In genomic region chr10:93365318-93365717, GRCm38 (mm10) we compare ENCODE assay signal across 17 mouse cellular contexts. TPM values are rescaled to one million over a fixed set of nuclear protein-coding genes. Genes with fewer than 3 reads are reported as not detected.
DNase-seq lines count a peak whose midpoint lies in the region; ATAC-seq and TF ChIP-seq lines count a peak whose summit lies in the region.
"Had no signal": no experiment of that assay in that cellular context is flagged by ENCODE, and none has a peak within 500 bp of the region (broad histone marks: within the 10 kb centered on the region; RNA-seq: fewer than 3 reads in every experiment).

No protein-coding gene starts in this region.

- H3K9me3 ChIP-seq in midbrain, embryonic 14.5 days (ENCODE audit: control insufficient read depth, low read length), result no peaks in the 10 kb centered on the region
- no peaks in the 10 kb centered on the region for H3K9me3 ChIP-seq in midbrain, embryonic 10.5 days (replicated peaks)
- H3K9me3 ChIP-seq in ES-Bruce4 (replicated peaks; ENCODE audit: control insufficient read depth, insufficient read depth, low read length, poor library complexity, severe bottlenecking), result no peaks in the 10 kb centered on the region
- H3K9me3 ChIP-seq: forebrain, embryonic 15.5 days; limb, embryonic 15.5 days; stomach, embryonic 15.5 days had no signal

- no peak for TF ChIP-seq POLR2A in ES-Bruce4 (IDR thresholded peaks at IDR 0.05; ENCODE audit: insufficient read depth, low read length)

- H3K4me2 ChIP-seq in midbrain, embryonic 14.5 days (ENCODE audit: low read length), result no peak overlapping the region
- H3K4me2 ChIP-seq: forebrain, embryonic 15.5 days; limb, embryonic 15.5 days; stomach, embryonic 15.5 days had no signal

- no peaks in the 10 kb centered on the region for H3K36me3 ChIP-seq in midbrain, embryonic 14.5 days (ENCODE audit: control insufficient read depth, insufficient read depth, low read length)
- no peaks in the 10 kb centered on the region for H3K36me3 ChIP-seq in midbrain, embryonic 10.5 days
- no peaks in the 10 kb centered on the region for H3K36me3 ChIP-seq in ES-Bruce4 (ENCODE audit: control insufficient read depth, insufficient read depth, low read length, poor library complexity, severe bottlenecking)
- H3K36me3 ChIP-seq: forebrain, embryonic 15.5 days; limb, embryonic 15.5 days; stomach, embryonic 15.5 days had no signal

- WGBS in midbrain, embryonic 14.5 days, result 63% methylated on average over 6 of the region's 6 CpGs
- WGBS in midbrain, embryonic 10.5 days, result 76% methylated on average over 6 of the region's 6 CpGs

- no peaks in the 10 kb centered on the region for H3K4me1 ChIP-seq in midbrain, embryonic 14.5 days (ENCODE audit: control insufficient read depth, insufficient read depth, low read length)
- H3K4me1 ChIP-seq in midbrain, embryonic 10.5 days, result peaks cover 11% of the 10 kb centered on the region
- peaks cover 9% of the 10 kb centered on the region for H3K4me1 ChIP-seq in ES-Bruce4 (ENCODE audit: control insufficient read depth, insufficient read depth, low read length)
- H3K4me1 ChIP-seq: limb, embryonic 15.5 days; stomach, embryonic 15.5 days had no signal

- peak; percentile 23 for DNase-seq in midbrain, embryonic 14.5 days
- no peak for DNase-seq in midbrain, embryonic 10.5 days (ENCODE audit: low spot score)
- no peak for DNase-seq in left cerebral cortex, adult 2 months (ENCODE audit: extremely low spot score in 1 of 2, low spot score in 2 of 2)
- DNase-seq in gastrocnemius, postnatal 36 days, result no peak
- DNase-seq: cerebellum, postnatal 10 days; heart, postnatal 10 days; kidney, adult 11 months; lung, postnatal 14 days; thymus, adult 2 months had no signal

- no peak overlapping the region for H3K4me3 ChIP-seq in midbrain, embryonic 14.5 days (replicated peaks; ENCODE audit: low read depth, low read length)
- no peak overlapping the region for H3K4me3 ChIP-seq in midbrain, embryonic 10.5 days
- H3K4me3 ChIP-seq in ES-Bruce4 (ENCODE audit: low read depth, low read length), result no peak overlapping the region
- no peak overlapping the region for H3K4me3 ChIP-seq in left cerebral cortex, adult 2 months
- H3K4me3 ChIP-seq: forebrain, embryonic 15.5 days; limb, embryonic 15.5 days; stomach, embryonic 15.5 days had no signal

- intact Hi-C loops in left cerebral cortex, adult 2 months (cut with DNase I), result no loop called here
- intact Hi-C loops in gastrocnemius, postnatal 36 days (cut with DNase I), result no loop called here

- ATAC-seq in midbrain, embryonic 14.5 days (ENCODE audit: low FRiP score, low TSS enrichment), result no peak
- peak; percentile 29 for ATAC-seq in activated CD4-positive, CD25-positive, alpha-beta regulatory T cell, adult 4 months
- ATAC-seq in megakaryocyte, adult 5-6 weeks (ENCODE audit: poor library complexity, severe bottlenecking), result peak; percentile 18; the same call in 1 of the 2 replicates
- ATAC-seq in frontal cortex, adult (ENCODE audit: low TSS enrichment), result no peak
- ATAC-seq: Patski had no signal

- no peak for TF ChIP-seq CTCF in ES-Bruce4 (IDR thresholded peaks at IDR 0.05; ENCODE audit: low read depth, low read length)
- no peak for TF ChIP-seq CTCF in left cerebral cortex, adult 2 months (IDR thresholded peaks at IDR 0.05)

- TF ChIP-seq EP300 in ES-Bruce4 (IDR thresholded peaks at IDR 0.05; ENCODE audit: insufficient read depth, low read depth, low read length), result 0 out of 2 replicates have a peak, but pooled peaks have one; percentile 18

- H3K27me3 ChIP-seq in midbrain, embryonic 14.5 days (ENCODE audit: control insufficient read depth, insufficient read depth, low read length), result no peaks in the 10 kb centered on the region
- H3K27me3 ChIP-seq in midbrain, embryonic 10.5 days (ENCODE audit: low read depth, poor library complexity, severe bottlenecking), result no peaks in the 10 kb centered on the region
- H3K27me3 ChIP-seq in ES-Bruce4 (ENCODE audit: control insufficient read depth, insufficient read depth, low read length, poor library complexity, severe bottlenecking), result no peaks in the 10 kb centered on the region
- H3K27me3 ChIP-seq: forebrain, embryonic 15.5 days; limb, embryonic 15.5 days; Patski; stomach, embryonic 15.5 days had no signal

- no peak overlapping the region for H3K9ac ChIP-seq in midbrain, embryonic 14.5 days (replicated peaks; ENCODE audit: low read length)
- H3K9ac ChIP-seq in ES-Bruce4 (ENCODE audit: low read depth, poor library complexity, severe bottlenecking), result no peak overlapping the region
- H3K9ac ChIP-seq: forebrain, embryonic 15.5 days; limb, embryonic 15.5 days; stomach, embryonic 15.5 days had no signal

- no peak overlapping the region for H3K27ac ChIP-seq in midbrain, embryonic 14.5 days (replicated peaks; ENCODE audit: low read depth, low read length)
- no peak overlapping the region for H3K27ac ChIP-seq in midbrain, embryonic 10.5 days (replicated peaks)
- peak overlapping the region; percentile 78; the same call in 1 of the 2 replicates for H3K27ac ChIP-seq in ES-Bruce4 (ENCODE audit: insufficient read depth, low read length)
- H3K27ac ChIP-seq in left cerebral cortex, adult 2 months, result no peak overlapping the region
- H3K27ac ChIP-seq: limb, embryonic 15.5 days; stomach, embryonic 15.5 days had no signal

RNA-seq across cellular contexts. Expression of gene Elk3, which starts 54.4 kb away (rescaled TPM):
- 4.4 and 8.8 TPM in 2 replicates for polyA plus RNA-seq in midbrain, embryonic 14.5 days (2014; fragmentation: Nextera tagmentation; extraction: Ambion mirVana)
- polyA plus RNA-seq in midbrain, embryonic 10.5 days (2016; fragmentation: Nextera tagmentation; extraction: Ambion mirVana), result 9.8 and 10.6 TPM in 2 replicates
- polyA plus RNA-seq in ES-Bruce4 (2011; ENCODE audit: insufficient read depth, insufficient read length, low read depth, missing spikeins), result 11.0 and 11.9 TPM in 2 replicates
- 10 to 100 TPM; 30.4 to 37.0 TPM for polyA plus RNA-seq in activated CD4-positive, CD25-positive, alpha-beta regulatory T cell, adult 4 months (2017; shearing (Covaris generic))
- total RNA-seq in megakaryocyte, adult 5-6 weeks (2015), result 27.1 and 29.4 TPM in 2 replicates
- total RNA-seq in megakaryocyte, adult 5-6 weeks (2017), result 19.8 and 22.6 TPM in 2 replicates
- 10 to 100 TPM in 1 of 2 experiments, 1 to 10 TPM in 1; 8.6 to 11.9 TPM for total RNA-seq in left cerebral cortex, adult 2 months (2021)
- total RNA-seq in gastrocnemius, postnatal 36 days (2021), result 10 to 100 TPM; 11.6 to 14.2 TPM

Comparison
In these comparisons a context has a peak if more than half of its experiments do, and no peak if none do; other contexts are left out.
1. ATAC-seq: peak in activated CD4-positive, CD25-positive, alpha-beta regulatory T cell, adult 4 months (single experiment) and megakaryocyte, adult 5-6 weeks (single experiment); none in midbrain, embryonic 14.5 days (single experiment) and frontal cortex, adult (single experiment).